Mouse (Mus musculus) CH12.LX (cell line): Measurements from ENCODE around the gene Nphp3. TPM values are rescaled to one million over a fixed set of nuclear protein-coding genes. Genes with fewer than 3 reads are reported as not detected.

Source experiments
- DNase-seq: peaks from one replicate; pipeline ENCODE4 v3.0.0-alpha.2; 2013; ENCODE audit errors: extremely low read depth
- H3K27ac ChIP-seq: 2 replicates; pipeline ENCODE4 v1.5.1; 2012; ENCODE audit warnings: low read depth, mild to moderate bottlenecking, control low read depth, moderate library complexity; ENCODE audit not compliant: insufficient read depth
- H3K27me3 ChIP-seq: replicated peaks from 2 replicates; pipeline ENCODE3; 2012; ENCODE audit warnings: inconsistent platforms
- H3K36me3 ChIP-seq, 2 experiments: replicated peaks in 1 of 2; 2 replicates each; pipeline versions ENCODE3 to v1.6.1; 2012; ENCODE audit warnings: inconsistent platforms in 1 of 2, low read length in 1 of 2, mild to moderate bottlenecking in 1 of 2, mixed read lengths in 1 of 2, moderate library complexity in 1 of 2; ENCODE audit not compliant: control insufficient read depth in 1 of 2, insufficient read depth in 1 of 2
- H3K4me1 ChIP-seq, 2 experiments: 2 replicates each; pipeline ENCODE4 v1.6.1; 2012; ENCODE audit warnings: inconsistent platforms in 1 of 2, moderate library complexity in 1 of 2; ENCODE audit not compliant: insufficient read depth in 2 of 2, control insufficient read depth in 1 of 2
- H3K4me2 ChIP-seq: 2 replicates; pipeline ENCODE4 v1.6.1; 2012; ENCODE audit warnings: low read depth, mild to moderate bottlenecking, control low read depth; ENCODE audit not compliant: poor library complexity, insufficient read depth, severe bottlenecking
- H3K4me3 ChIP-seq, 3 experiments: fragments of 150-350 bp in 1 of 3; sonication (generic) in 1 of 3; replicated peaks in 1 of 3; 2 replicates each; pipeline versions ENCODE3 to v1.5.1; 2011 to 2012; ENCODE audit warnings: low read depth in 2 of 3, low read length in 2 of 3, mild to moderate bottlenecking in 2 of 3, moderate library complexity in 2 of 3, control low read depth in 1 of 3, improper control_type of control experiment in 1 of 3, inconsistent platforms in 1 of 3, mixed read lengths in 1 of 3; ENCODE audit not compliant: poor library complexity in 1 of 3
- H3K79me2 ChIP-seq: replicated peaks from 2 replicates; pipeline ENCODE4 v1.6.1; 2012; ENCODE audit warnings: mild to moderate bottlenecking, moderate library complexity; ENCODE audit not compliant: control insufficient read depth, poor library complexity, insufficient read depth, severe bottlenecking; ENCODE audit errors: extremely low read depth
- H3K9ac ChIP-seq: 2 replicates; pipeline ENCODE4 v1.6.1; 2012; ENCODE audit warnings: low read depth, mild to moderate bottlenecking, control low read depth, moderate library complexity; ENCODE audit not compliant: insufficient read depth
- H3K9me3 ChIP-seq: replicated peaks from 2 replicates; pipeline ENCODE3; 2012; ENCODE audit warnings: low read length, inconsistent platforms, mixed read lengths
- BHLHE40 ChIP-seq: IDR thresholded peaks from 2 replicates; pipeline ENCODE4 v1.6.1; 2011; ENCODE audit warnings: mild to moderate bottlenecking, low read depth, low read length, improper control_type of control experiment
- CHD1 ChIP-seq: IDR thresholded peaks from 2 replicates; pipeline ENCODE4 v1.6.1; 2012; ENCODE audit warnings: low read depth, low read length, improper control_type of control experiment, inconsistent platforms
- CHD2 ChIP-seq: IDR thresholded peaks from 2 replicates; pipeline ENCODE4 v1.6.1; 2011; ENCODE audit warnings: low read length, improper control_type of control experiment
- CTCF ChIP-seq, 2 experiments: IDR thresholded peaks in 1 of 2; conservative IDR thresholded peaks in 1 of 2; 2 replicates each; pipeline ENCODE4 v1.5.1; 2011 to 2012; ENCODE audit warnings: low read depth in 2 of 2, low read length in 2 of 2, improper control_type of control experiment in 1 of 2, inconsistent platforms in 1 of 2, mild to moderate bottlenecking in 1 of 2, moderate library complexity in 1 of 2
- E2F4 ChIP-seq: IDR thresholded peaks from 2 replicates; pipeline ENCODE4 v1.6.1; 2011; ENCODE audit warnings: low read depth, low read length, improper control_type of control experiment; ENCODE audit not compliant: insufficient replicate concordance
- ETS1 ChIP-seq: conservative IDR thresholded peaks from 2 replicates; pipeline ENCODE4 v1.6.1; 2012; ENCODE audit warnings: low read depth, mild to moderate bottlenecking, inconsistent platforms, low read length, improper control_type of control experiment, moderate library complexity
- HCFC1 ChIP-seq: IDR thresholded peaks from 2 replicates; pipeline ENCODE4 v1.6.1; 2012; ENCODE audit warnings: low read depth, mild to moderate bottlenecking, inconsistent platforms, low read length, improper control_type of control experiment
- IRF4 ChIP-seq: IDR thresholded peaks from 2 replicates; pipeline ENCODE4 v1.6.1; 2014; ENCODE audit warnings: low read depth, mild to moderate bottlenecking, inconsistent platforms, low read length, improper control_type of control experiment
- JUND ChIP-seq: conservative IDR thresholded peaks from 2 replicates; pipeline ENCODE4 v1.6.1; 2011; ENCODE audit warnings: low read depth, low read length, improper control_type of control experiment
- KAT2A ChIP-seq: IDR thresholded peaks from 2 replicates; pipeline ENCODE4 v1.6.1; 2012; ENCODE audit warnings: low read length, improper control_type of control experiment, inconsistent platforms; ENCODE audit not compliant: insufficient replicate concordance
- MAFK ChIP-seq: IDR thresholded peaks from 2 replicates; pipeline ENCODE4 v1.6.1; 2011; ENCODE audit warnings: low read length, improper control_type of control experiment; ENCODE audit not compliant: insufficient replicate concordance
- MAX ChIP-seq: IDR thresholded peaks from 2 replicates; pipeline ENCODE4 v1.6.1; 2011; ENCODE audit warnings: low read length, improper control_type of control experiment
- MEF2A ChIP-seq: IDR thresholded peaks from 2 replicates; pipeline ENCODE4 v1.6.1; 2014; ENCODE audit warnings: low read depth, mild to moderate bottlenecking, inconsistent platforms, low read length, improper control_type of control experiment, borderline replicate concordance
- MXI1 ChIP-seq: IDR thresholded peaks from 2 replicates; pipeline ENCODE4 v1.6.1; 2011; ENCODE audit warnings: mild to moderate bottlenecking, low read depth, low read length, improper control_type of control experiment
- MYC ChIP-seq: IDR thresholded peaks from 2 replicates; pipeline ENCODE4 v1.6.1; 2011; ENCODE audit warnings: low read depth, mild to moderate bottlenecking, improper control_type of control experiment, low read length
- NELFE ChIP-seq: IDR thresholded peaks from 2 replicates; pipeline ENCODE4 v1.6.1; 2011; ENCODE audit warnings: low read depth, low read length, improper control_type of control experiment
- PAX5 ChIP-seq: IDR thresholded peaks from 2 replicates; pipeline ENCODE4 v1.6.1; 2012; ENCODE audit warnings: low read length, inconsistent platforms, mixed read lengths
- POLR2A ChIP-seq: IDR thresholded peaks from 2 replicates; pipeline ENCODE4 v1.6.1; 2011; ENCODE audit warnings: low read depth, mild to moderate bottlenecking, improper control_type of control experiment, low read length
- POLR2AphosphoS2 ChIP-seq: IDR thresholded peaks from 2 replicates; pipeline ENCODE4 v1.6.1; 2011; ENCODE audit warnings: low read depth, low read length, improper control_type of control experiment
- RCOR1 ChIP-seq: conservative IDR thresholded peaks from 2 replicates; pipeline ENCODE4 v1.6.1; 2012; ENCODE audit warnings: low read depth, mild to moderate bottlenecking, inconsistent platforms, low read length, improper control_type of control experiment
- SIN3A ChIP-seq: IDR thresholded peaks from 2 replicates; pipeline ENCODE4 v1.6.1; 2012; ENCODE audit warnings: low read length, improper control_type of control experiment, inconsistent platforms
- UBTF ChIP-seq: IDR thresholded peaks from 2 replicates; pipeline ENCODE4 v1.6.1; 2012; ENCODE audit warnings: low read depth, mild to moderate bottlenecking, inconsistent platforms, low read length, improper control_type of control experiment, moderate library complexity
- USF1 ChIP-seq: IDR thresholded peaks from 2 replicates; pipeline ENCODE4 v1.6.1; 2014; ENCODE audit warnings: low read depth, mild to moderate bottlenecking, inconsistent platforms, low read length, improper control_type of control experiment
- ZC3H11A ChIP-seq: IDR thresholded peaks from 2 replicates; pipeline ENCODE4 v1.6.1; 2012; ENCODE audit warnings: low read depth, mild to moderate bottlenecking, inconsistent platforms, low read length, improper control_type of control experiment
- ZMIZ1 ChIP-seq: IDR thresholded peaks from 2 replicates; pipeline ENCODE4 v1.6.1; 2012; ENCODE audit warnings: low read depth, mild to moderate bottlenecking, inconsistent platforms, low read length, improper control_type of control experiment
- dilution Hi-C: fragments of 300-500 bp; cut with MboI; formaldehyde crosslinking; loops from 2 replicates; pipeline ENCODE4 v1.14.3; 2020; ENCODE audit warnings: low sequenced_read_pairs; ENCODE audit not compliant: extremely low pct_unique_long_range_greater_than_20kb, extremely low pct_ligation_motif_present
- in situ Hi-C: fragments of 300-500 bp; cut with MboI; formaldehyde crosslinking; loops from 3 replicates; pipeline ENCODE4 v1.14.3; 2019; ENCODE audit warnings: low sequenced_read_pairs, low pct_ligation_motif_present, low pct_unique_long_range_greater_than_20kb, mixed read lengths
- polyA plus RNA-seq: library from polyadenylated mRNA; unstranded; fragments of >175 nt; gene quantifications from 2 replicates; pipeline ENCODE4 v1.2.1, GENCODE M21; 2012; ENCODE audit warnings: low read depth; ENCODE audit not compliant: insufficient read length
- total RNA-seq, 2 experiments: library from RNA; depleted of rRNA; stranded (reverse); fragments of 300-350 nt in 1 of 2; fragments of >200 nt in 1 of 2; gene quantifications; 2 replicates each; pipeline ENCODE4 v1.2.3; 2012 to 2014

Nphp3 gene
- total and polyA plus RNA-seq, 3 experiments, result 1.3 to 2.9 (median 2.3) TPM

GRCm38 (mm10) chr9:104021026-104021425 is 18.7 kb downstream of the Nphp3 start:
- H3K9ac ChIP-seq, result no peak overlapping the region
- H3K36me3 ChIP-seq, result peaks cover 4 to 13% of the 10 kb centered on the region in 2 experiments
- no peak overlapping the region for H3K4me3 ChIP-seq
- DNase-seq, result no peak
- no peaks in the 10 kb centered on the region for H3K4me1 ChIP-seq
- H3K27ac ChIP-seq, result no peak overlapping the region
- no peak overlapping the region for H3K4me2 ChIP-seq
- in situ Hi-C loops (loop anchor here (25.0 kb wide), 1 partner anchor 534 kb away; the partner anchor contains the start of gene Bfsp2), dilution Hi-C loops (no loop called here)
- no peaks in the 10 kb centered on the region for H3K9me3 ChIP-seq
- TF ChIP-seq MXI1 (no peak), KAT2A (no peak), CHD2 (no peak), POLR2AphosphoS2 (no peak), JUND (no peak), MAFK (no peak), MEF2A (no peak), BHLHE40 (no peak), RCOR1 (no peak), HCFC1 (no peak), USF1 (no peak), ETS1 (no peak), E2F4 (no peak), NELFE (no peak)
- no peaks in the 10 kb centered on the region for H3K79me2 ChIP-seq
- H3K27me3 ChIP-seq, result no peaks in the 10 kb centered on the region

GRCm38 (mm10) chr9:104027186-104027585 is 24.8 kb downstream of the Nphp3 start:
- dilution Hi-C loops, result no loop called here
- in situ Hi-C loops, result no loop called here
- Histone ChIP-seq H3K9ac (no peak overlapping the region), H3K27ac (no peak overlapping the region), H3K79me2 (no peaks in the 10 kb centered on the region), H3K36me3 (peaks cover 3 to 8% of the 10 kb centered on the region in 2 experiments), H3K4me1 (no peaks in the 10 kb centered on the region), H3K4me2 (no peak overlapping the region), H3K4me3 (no peak overlapping the region), H3K27me3 (no peaks in the 10 kb centered on the region), H3K9me3 (peaks cover 2% of the 10 kb centered on the region)
- TF ChIP-seq USF1 (no peak), CHD1 (no peak), PAX5 (no peak), RCOR1 (no peak), ZC3H11A (no peak), MXI1 (no peak), HCFC1 (no peak), E2F4 (no peak), MAX (no peak), JUND (no peak), IRF4 (no peak), SIN3A (no peak), NELFE (no peak), UBTF (no peak), MYC (no peak), CTCF (conservative IDR thresholded peaks at IDR 0.05 in 1 of 2, IDR thresholded peaks at IDR 0.05 in 1 of 2; ENCODE audit: low read depth in 2 of 2, low read length in 2 of 2) (no peak), POLR2A (no peak), ZMIZ1 (no peak), BHLHE40 (no peak)
- DNase-seq, result no peak
